Mouse (Mus musculus): Measurements from ENCODE around the gene Fndc10.
"Not testable (repeated sequence)": the region's sequence is repeated elsewhere in the genome, so short reads cannot be mapped to it uniquely, and the experiment has no call there.

The Fndc10 gene

GRCm38 (mm10) chr4:155694111-155694481, at the start of gene Fndc10:
Fndc10 (plus strand) TSS chr4:155694342.
- peak; percentile 27 for DNase-seq (ENCODE audit: low read depth, low spot score)

- not testable (repeated sequence) for DNase-seq (ENCODE audit: low read depth, low spot score)
Measured at GRCm38 (mm10) chr4:155645308-155645707, 48.8 kb upstream of the Fndc10 start, which contains the start of gene Gm10563. Gm10563 (minus strand) TSS chr4:155645408.

- no peak for DNase-seq (ENCODE audit: low read depth, low spot score)
Measured at GRCm38 (mm10) chr4:155645721-155646120, 48.4 kb upstream of the Fndc10 start.

- no peak for DNase-seq (ENCODE audit: low read depth, low spot score)
Measured at GRCm38 (mm10) chr4:155649355-155649754, 44.8 kb upstream of the Fndc10 start.

GRCm38 (mm10) chr4:155651553-155652269, 42.4 kb upstream of the Fndc10 start:
- DNase-seq (ENCODE audit: low read depth, low spot score), result no peak

- no peak for DNase-seq (ENCODE audit: low read depth, low spot score)
Measured at GRCm38 (mm10) chr4:155652283-155653085, 41.7 kb upstream of the Fndc10 start.

GRCm38 (mm10) chr4:155653086-155653450, 41.1 kb upstream of the Fndc10 start, which contains the start of gene Mmp23:
Mmp23 (minus strand) TSS chr4:155653384.
- no peak for DNase-seq (ENCODE audit: low read depth, low spot score)

- DNase-seq (ENCODE audit: low read depth, low spot score), result no peak
Measured at GRCm38 (mm10) chr4:155653451-155654182, 40.5 kb upstream of the Fndc10 start.

- DNase-seq (ENCODE audit: low read depth, low spot score), result no peak
Measured at GRCm38 (mm10) chr4:155654183-155654455, 40.0 kb upstream of the Fndc10 start.

GRCm38 (mm10) chr4:155654456-155655298, 39.5 kb upstream of the Fndc10 start:
- DNase-seq (ENCODE audit: low read depth, low spot score), result no peak

- no peak for DNase-seq (ENCODE audit: low read depth, low spot score)
Measured at GRCm38 (mm10) chr4:155656214-155656751, 37.9 kb upstream of the Fndc10 start.

GRCm38 (mm10) chr4:155658961-155659360, 35.2 kb upstream of the Fndc10 start:
- DNase-seq (ENCODE audit: low read depth, low spot score), result no peak

GRCm38 (mm10) chr4:155660641-155661040, 33.5 kb upstream of the Fndc10 start:
- DNase-seq (ENCODE audit: low read depth, low spot score), result no peak

GRCm38 (mm10) chr4:155666903-155667302, 27.2 kb upstream of the Fndc10 start:
- no peak for DNase-seq (ENCODE audit: low read depth, low spot score)

GRCm38 (mm10) chr4:155668689-155669597, 25.2 kb upstream of the Fndc10 start, which contains the start of gene Mib2:
Mib2 (minus strand) TSS chr4:155669198.
- peak; percentile 93 for DNase-seq (ENCODE audit: low read depth, low spot score)

- DNase-seq (ENCODE audit: low read depth, low spot score), result no peak
Measured at GRCm38 (mm10) chr4:155669598-155670075, 24.5 kb upstream of the Fndc10 start.

GRCm38 (mm10) chr4:155670236-155670635, 23.9 kb upstream of the Fndc10 start:
- DNase-seq (ENCODE audit: low read depth, low spot score), result not testable (repeated sequence)

GRCm38 (mm10) chr4:155672082-155672481, 22.1 kb upstream of the Fndc10 start:
- DNase-seq (ENCODE audit: low read depth, low spot score), result no peak

GRCm38 (mm10) chr4:155675991-155676390, 18.2 kb upstream of the Fndc10 start:
- no peak for DNase-seq (ENCODE audit: low read depth, low spot score)
